Mouse (Mus musculus) megakaryocyte-erythroid progenitor cell, adult 5 weeks (primary cell): ENCODE measurements around the gene Adgrb3. TPM values are rescaled to one million over a fixed set of nuclear protein-coding genes. Genes with fewer than 3 reads are reported as not detected.

ENCODE experiments used
- polyA plus RNA-seq: library from polyadenylated mRNA; stranded (reverse); fragments of >175 nt; gene quantifications from 2 replicates; pipeline ENCODE4 v1.2.3, GENCODE M21; 2012

The Adgrb3 gene
- polyA plus RNA-seq = not detected in 2 replicates

DNA sequence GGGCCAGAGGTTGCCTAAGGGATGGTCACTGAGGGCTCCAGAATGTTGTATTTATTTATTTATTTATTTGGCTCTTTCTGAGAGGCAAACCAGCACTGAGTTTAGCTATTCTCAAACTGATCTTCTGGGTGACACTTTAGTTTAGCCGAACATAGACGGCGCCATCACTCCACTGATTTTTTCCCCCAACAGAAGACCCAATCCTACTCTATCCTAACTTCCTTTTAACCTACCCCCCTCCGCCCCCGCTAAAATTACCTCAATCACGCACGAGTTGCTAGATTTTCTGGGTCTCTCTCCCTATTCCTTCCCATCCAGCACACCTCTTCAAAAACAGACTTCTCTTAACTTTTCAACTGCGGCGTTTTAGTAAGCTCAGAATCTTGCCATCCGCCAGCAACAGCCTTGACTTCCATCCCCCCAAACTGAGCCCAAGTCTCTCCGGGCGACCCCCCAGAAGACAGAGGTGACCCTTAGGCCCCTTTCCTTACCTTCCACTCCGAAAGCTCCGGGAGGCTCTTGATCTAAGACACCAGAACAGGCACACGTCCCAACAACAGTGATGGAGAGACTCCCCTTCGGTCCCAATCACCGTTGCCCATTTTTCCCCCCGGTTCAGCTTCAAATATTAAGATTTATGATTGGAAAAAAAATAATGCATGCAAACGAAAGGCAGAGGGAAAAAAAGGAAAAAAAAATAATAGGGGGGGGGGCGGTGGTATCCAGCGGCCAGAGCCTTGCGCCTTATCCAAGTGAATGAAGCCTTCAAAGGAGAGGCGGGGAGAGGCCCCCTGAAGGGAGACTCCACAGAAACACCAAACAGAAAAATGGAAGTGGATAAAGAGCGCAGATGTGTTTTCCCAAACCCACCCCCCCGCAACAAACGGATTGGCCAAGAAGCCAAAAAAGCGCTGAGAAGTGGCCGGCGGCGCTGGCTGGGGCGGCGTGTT, at the start of gene Adgrb3:
Adgrb3 (minus strand) TSS at position 737 of the 950 bp plus-strand sequence.

